In the genomic region with DNA sequence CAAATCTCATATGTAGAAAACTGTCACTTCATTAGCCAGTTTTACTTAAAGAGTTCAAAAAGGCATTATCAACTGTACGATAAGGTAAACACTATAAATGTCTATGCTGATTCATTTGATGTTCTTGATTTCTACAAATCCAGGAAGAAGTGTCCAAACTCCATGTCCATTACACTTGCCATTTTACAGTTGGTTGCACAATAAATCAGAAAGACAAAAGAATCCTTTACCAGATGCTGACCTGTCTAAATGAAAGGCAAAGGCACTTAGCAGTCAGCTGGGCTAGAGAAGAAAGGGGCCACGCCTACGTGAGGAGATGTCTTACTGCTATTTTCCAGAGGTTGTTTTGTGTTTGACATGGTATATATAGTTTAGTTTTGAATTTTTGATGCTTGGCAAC, we compare ENCODE assay signal across 31 mouse cellular contexts. TPM values are rescaled to one million over a fixed set of nuclear protein-coding genes. Genes with fewer than 3 reads are reported as not detected.
"Had no signal": no experiment of that assay in that cellular context is flagged by ENCODE, and none has a peak within 500 bp of the region (broad histone marks: within the 10 kb centered on the region; RNA-seq: fewer than 3 reads in every experiment).

No protein-coding gene starts in this region.

- H3K4me2 ChIP-seq: heart, embryonic 11.5 days; heart, embryonic 13.5 days; heart, embryonic 15.5 days; hindbrain, embryonic 13.5 days; hindbrain, embryonic 15.5 days; kidney, embryonic 15.5 days; limb, embryonic 13.5 days; limb, embryonic 15.5 days; liver, embryonic 12.5 days had no signal

- H3K4me1 ChIP-seq: heart, embryonic 13.5 days; heart, embryonic 15.5 days; hindbrain, embryonic 13.5 days; hindbrain, embryonic 15.5 days; kidney, embryonic 15.5 days; limb, embryonic 13.5 days; limb, embryonic 15.5 days; liver, embryonic 12.5 days had no signal

- DNase-seq: gastrocnemius, adult 2 months; gastrocnemius, postnatal 10 days; gastrocnemius, postnatal 25 days; heart, adult 2 months; heart, postnatal 14 days; heart, postnatal 36 days; kidney, adult 11 months; kidney, adult 2 months; kidney, adult 9 months; kidney, postnatal 25 days; kidney, postnatal 4 days had no signal

- H3K4me3 ChIP-seq: gastrocnemius, adult 2 months; heart, adult 2 months; heart, embryonic 13.5 days; heart, embryonic 15.5 days; hindbrain, embryonic 13.5 days; hindbrain, embryonic 15.5 days; kidney, embryonic 15.5 days; layer of hippocampus, adult 2 months; left cerebral cortex, adult 2 months; limb, embryonic 13.5 days; limb, embryonic 15.5 days; liver, embryonic 12.5 days had no signal

- H3K9me3 ChIP-seq: heart, embryonic 13.5 days; heart, embryonic 15.5 days; hindbrain, embryonic 13.5 days; hindbrain, embryonic 15.5 days; kidney, embryonic 15.5 days; limb, embryonic 13.5 days; limb, embryonic 15.5 days; liver, embryonic 12.5 days had no signal

- ATAC-seq: hindbrain, postnatal 0 days; intestine, embryonic 16.5 days; liver, embryonic 12.5 days had no signal

- H3K9ac ChIP-seq: heart, embryonic 13.5 days; heart, embryonic 15.5 days; hindbrain, embryonic 13.5 days; hindbrain, embryonic 15.5 days; kidney, embryonic 15.5 days; limb, embryonic 13.5 days; limb, embryonic 15.5 days; liver, embryonic 12.5 days; liver, embryonic 14.5 days had no signal

- H3K36me3 ChIP-seq: heart, embryonic 13.5 days; heart, embryonic 15.5 days; hindbrain, embryonic 13.5 days; hindbrain, embryonic 15.5 days; kidney, embryonic 15.5 days; limb, embryonic 13.5 days; limb, embryonic 15.5 days; liver, embryonic 12.5 days had no signal

- H3K27ac ChIP-seq: gastrocnemius, adult 2 months; heart, adult 2 months; heart, embryonic 13.5 days; heart, embryonic 15.5 days; hindbrain, embryonic 13.5 days; hindbrain, embryonic 15.5 days; hindbrain, postnatal 0 days; kidney, embryonic 15.5 days; kidney, postnatal 0 days; layer of hippocampus, adult 2 months; left cerebral cortex, adult 2 months; limb, embryonic 13.5 days; limb, embryonic 15.5 days; liver, embryonic 12.5 days; liver, embryonic 14.5 days had no signal

- H3K27me3 ChIP-seq: heart, embryonic 13.5 days; heart, embryonic 15.5 days; hindbrain, embryonic 13.5 days; hindbrain, embryonic 15.5 days; kidney, embryonic 15.5 days; limb, embryonic 13.5 days; limb, embryonic 15.5 days; liver, embryonic 12.5 days had no signal

RNA-seq across cellular contexts. Expression of a gene that starts 44.8 kb away (rescaled TPM):
- polyA plus RNA-seq: heart, adult 2 months; heart, embryonic 11.5 days; heart, embryonic 13.5 days; heart, embryonic 15.5 days; heart, postnatal 0 days; hindbrain, embryonic 11.5 days; hindbrain, embryonic 13.5 days; hindbrain, embryonic 15.5 days; hindbrain, postnatal 0 days; intestine, embryonic 14.5 days; intestine, embryonic 16.5 days; kidney, adult 2 months; kidney, embryonic 15.5 days; kidney, postnatal 0 days; limb, embryonic 11.5 days; limb, embryonic 13.5 days; limb, embryonic 15.5 days; liver, adult 2 months; liver, embryonic 12.5 days; liver, embryonic 14.5 days had no signal

RNA-seq across cellular contexts. Expression of a gene that starts 46.6 kb away (rescaled TPM):
- polyA plus RNA-seq: heart, embryonic 11.5 days; heart, embryonic 13.5 days; heart, embryonic 15.5 days; heart, postnatal 0 days; hindbrain, embryonic 11.5 days; hindbrain, embryonic 13.5 days; intestine, embryonic 14.5 days; intestine, embryonic 16.5 days; kidney, adult 2 months; kidney, embryonic 15.5 days; kidney, postnatal 0 days; limb, embryonic 11.5 days; limb, embryonic 13.5 days; limb, embryonic 15.5 days; liver, adult 2 months; liver, embryonic 12.5 days; liver, embryonic 14.5 days had no signal
